Mouse (Mus musculus) c-Kit-positive CD71-positive TER-119-negative erythroid progenitor cells, embryonic 14.5 days (primary cell): Measurements from ENCODE around the gene Lgals12.

Experiments
- DNase-seq: peaks from one replicate; pipeline ENCODE4 v3.0.0-alpha.2; 2013; ENCODE audit warnings: low read depth

Lgals12 gene

GRCm38 (mm10) chr19:7583599-7583998, 23.4 kb downstream of the Lgals12 start:
- no peak for DNase-seq

DNA sequence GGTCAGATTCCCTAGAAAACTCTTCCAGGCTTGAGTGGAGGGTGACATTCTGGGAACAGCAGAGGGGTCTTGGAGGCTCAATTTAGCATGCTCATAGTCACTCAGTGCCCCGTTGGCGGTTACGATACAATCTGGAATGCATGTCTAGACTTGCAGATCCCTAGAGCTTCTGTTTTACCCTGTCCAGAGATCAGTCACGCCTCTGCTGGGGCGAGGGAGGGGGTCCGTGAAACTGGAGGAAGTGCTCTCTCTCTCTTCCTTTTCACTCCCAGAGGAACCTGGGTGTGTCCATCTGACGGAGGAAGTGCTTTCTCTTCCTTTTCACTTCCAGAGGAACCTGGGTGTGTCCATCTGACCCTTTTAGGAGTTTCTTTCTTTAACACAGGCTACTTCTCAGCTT, 23.9 kb downstream of the Lgals12 start:
- no peak for DNase-seq

DNA sequence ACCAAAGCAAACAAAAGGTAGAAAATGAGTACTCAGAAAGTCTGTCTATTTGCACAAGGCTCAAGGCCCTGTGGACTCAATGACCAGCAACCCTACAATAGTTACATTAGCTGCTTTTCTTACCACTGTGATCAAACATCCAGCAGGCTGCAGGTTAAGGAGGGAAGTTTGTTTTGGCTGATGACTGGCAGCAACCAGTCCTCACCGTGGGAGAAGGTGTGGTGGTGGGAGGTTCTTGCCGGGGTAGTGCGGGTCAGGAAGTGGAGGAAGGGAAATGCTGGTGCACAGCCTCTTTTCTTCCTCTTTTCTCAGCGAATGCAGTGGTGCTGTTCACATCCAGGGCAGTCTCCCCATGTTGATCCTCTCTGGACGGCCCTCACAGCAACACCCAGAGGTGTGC, 26.0 kb downstream of the Lgals12 start:
- DNase-seq = no peak

DNA sequence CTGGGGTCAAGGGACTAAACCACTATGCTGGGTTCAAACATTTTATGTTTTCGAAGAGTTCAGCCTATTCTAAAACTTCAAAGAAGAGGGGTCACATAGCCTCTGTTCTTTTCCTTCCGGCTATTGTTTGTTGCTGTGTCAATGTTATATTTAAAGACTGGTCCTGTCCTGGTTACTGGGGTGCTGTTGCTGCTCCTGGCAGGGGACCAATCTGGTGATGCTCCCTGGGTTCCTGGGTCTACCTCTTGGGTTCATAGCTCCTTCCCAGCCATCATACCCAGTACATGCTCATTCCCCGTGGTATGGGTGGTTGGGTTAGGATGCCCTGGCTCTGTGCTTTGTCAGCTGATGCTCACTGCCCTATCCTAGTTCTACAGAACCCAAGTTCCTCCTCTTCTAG, 29.3 kb downstream of the Lgals12 start:
- no peak for DNase-seq

GRCm38 (mm10) chr19:7576180-7576579, 30.8 kb downstream of the Lgals12 start:
- no peak for DNase-seq

DNA sequence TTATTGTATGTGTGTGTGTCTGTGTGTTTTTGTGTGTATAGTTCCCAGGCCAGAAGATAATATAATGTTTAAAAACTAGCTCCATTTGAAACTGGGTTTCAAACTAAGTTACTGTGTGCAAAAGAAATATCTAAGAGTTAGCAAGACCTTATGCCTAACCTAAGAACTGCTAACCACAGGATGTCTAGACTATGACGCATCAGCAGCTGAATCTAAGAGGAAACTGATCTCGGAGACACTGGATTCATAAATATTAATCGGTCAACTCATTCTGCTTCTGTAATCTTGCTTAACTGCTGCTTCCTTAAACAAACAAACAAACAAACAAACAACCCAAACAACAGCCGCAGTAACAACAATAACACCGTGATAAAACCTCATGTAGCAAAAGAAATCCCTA, 37.3 kb downstream of the Lgals12 start:
- no peak for DNase-seq

- DNase-seq = no peak
These were observed 38.6 kb downstream of the Lgals12 start for GRCm38 (mm10) chr19:7568364-7568763.

DNA sequence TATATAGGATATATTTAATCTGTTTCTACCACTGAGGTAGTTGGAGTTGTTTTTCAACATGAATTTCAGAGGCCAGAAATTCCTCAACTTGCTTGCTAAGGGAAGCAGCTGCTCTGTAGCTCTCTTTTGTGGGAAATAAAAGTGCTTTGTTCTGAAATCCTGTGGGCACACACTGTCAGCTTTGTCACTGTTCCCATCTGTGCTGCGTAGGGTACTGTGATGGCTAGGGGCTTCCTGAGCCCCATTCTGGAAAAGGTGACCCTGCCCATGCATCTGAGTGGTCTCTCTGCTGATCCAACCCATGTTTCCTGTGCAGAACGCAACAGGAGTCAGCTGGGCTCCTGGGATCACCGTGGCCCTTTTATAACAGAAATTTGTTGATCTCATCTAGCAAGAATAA, 40.2 kb downstream of the Lgals12 start:
- no peak for DNase-seq

DNA sequence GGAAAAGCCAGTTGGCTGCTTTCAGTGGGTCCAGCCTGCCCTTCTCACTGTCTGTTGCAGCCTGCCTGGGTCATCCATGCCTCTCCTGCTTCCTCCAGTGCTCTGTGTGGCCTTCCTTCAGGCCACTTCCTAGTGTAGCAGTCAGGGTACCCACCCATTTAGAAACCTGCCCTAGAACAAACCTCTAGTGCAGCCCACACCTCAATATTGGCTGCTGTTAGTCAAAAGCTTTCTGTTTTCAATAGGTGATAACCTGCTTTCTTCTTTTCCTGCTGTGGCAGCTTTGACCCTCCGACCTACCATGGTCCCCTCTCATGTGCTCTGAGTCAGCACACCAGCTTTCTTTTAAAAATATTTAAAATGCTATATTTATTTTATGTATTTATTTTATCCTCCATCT, 42.5 kb downstream of the Lgals12 start:
- DNase-seq = no peak

DNA sequence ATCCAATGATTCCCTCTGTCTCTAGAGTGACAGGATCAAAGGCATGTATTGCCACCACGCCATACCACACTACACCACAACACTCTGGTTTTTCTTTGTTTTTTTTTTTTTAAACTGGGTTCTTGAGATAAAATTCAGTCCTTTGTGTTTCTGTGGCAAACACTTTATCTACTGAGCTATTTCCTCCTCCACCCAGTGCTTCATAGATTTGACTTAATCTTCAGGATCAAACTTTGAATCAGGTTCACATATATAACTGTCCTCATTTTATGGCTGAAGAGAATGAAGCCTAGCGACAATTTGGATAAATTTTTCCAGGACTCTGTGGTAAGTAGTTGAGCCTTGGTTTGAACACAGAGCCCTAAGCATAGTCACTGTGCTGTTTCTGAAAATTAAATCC, 43.3 kb downstream of the Lgals12 start:
- DNase-seq = no peak

DNA sequence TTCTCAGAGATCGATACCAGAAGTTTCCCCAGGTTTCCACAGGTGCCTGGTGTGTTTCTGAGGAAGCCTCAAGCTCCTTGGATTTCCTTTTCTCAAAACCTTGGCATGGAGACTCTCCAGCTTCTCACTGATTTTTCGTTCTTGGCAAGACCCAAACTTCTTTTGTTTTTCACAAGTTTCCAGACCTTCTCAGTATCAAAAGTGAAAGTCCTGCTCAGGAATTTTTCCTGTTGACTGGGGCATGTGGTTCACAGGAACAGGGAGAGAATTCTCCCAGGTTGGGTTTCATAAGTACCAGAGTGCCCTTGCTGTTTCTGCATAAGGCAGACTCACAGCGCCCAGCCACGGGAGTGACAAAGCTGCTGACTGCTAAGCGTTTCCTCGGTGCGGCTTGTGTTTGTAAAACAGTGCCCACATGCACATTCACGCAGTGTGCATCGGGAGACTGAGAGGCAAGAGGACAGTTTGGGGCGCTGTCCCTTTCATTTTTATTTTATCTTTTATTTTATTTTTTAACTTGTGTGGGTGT, 44.3 kb downstream of the Lgals12 start:
- DNase-seq = no peak

GRCm38 (mm10) chr19:7561456-7561855, 45.5 kb downstream of the Lgals12 start:
- DNase-seq = no peak

GRCm38 (mm10) chr19:7559986-7560385, 47.0 kb downstream of the Lgals12 start:
- no peak for DNase-seq

GRCm38 (mm10) chr19:7558675-7559074, 48.3 kb downstream of the Lgals12 start:
- no peak for DNase-seq

GRCm38 (mm10) chr19:7557844-7558243, 49.1 kb downstream of the Lgals12 start:
- DNase-seq = no peak

DNA sequence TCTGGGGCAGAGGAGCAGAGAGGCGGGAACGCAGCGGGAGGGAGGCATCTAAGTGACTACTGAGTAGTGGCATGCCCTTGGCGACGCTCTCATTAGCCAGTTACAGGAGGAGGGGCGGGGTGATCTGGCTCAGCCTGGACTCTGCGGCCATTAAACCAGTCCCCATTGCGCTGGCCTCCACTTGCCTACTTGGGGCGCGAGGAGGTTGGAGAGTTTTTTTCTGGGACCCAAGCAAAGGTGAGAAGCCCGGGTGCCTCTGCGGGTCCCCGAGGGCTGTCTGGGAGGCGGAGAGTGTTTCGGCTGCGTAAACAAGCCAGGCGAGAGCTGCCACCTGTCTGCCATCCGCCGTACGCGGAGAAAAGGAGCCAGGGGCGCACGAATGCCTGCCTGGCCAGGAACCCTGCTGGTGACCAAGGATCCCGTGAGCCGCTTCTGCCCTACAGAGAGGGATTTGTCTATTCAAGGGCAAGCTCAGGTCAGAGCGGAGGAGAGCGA, 49.6 kb downstream of the Lgals12 start, which contains the start of gene Pla2g16:
Gene Pla2g16 (plus strand): TSS at position 132 of the 495 bp plus-strand sequence.
- DNase-seq = peak; percentile 69

DNA sequence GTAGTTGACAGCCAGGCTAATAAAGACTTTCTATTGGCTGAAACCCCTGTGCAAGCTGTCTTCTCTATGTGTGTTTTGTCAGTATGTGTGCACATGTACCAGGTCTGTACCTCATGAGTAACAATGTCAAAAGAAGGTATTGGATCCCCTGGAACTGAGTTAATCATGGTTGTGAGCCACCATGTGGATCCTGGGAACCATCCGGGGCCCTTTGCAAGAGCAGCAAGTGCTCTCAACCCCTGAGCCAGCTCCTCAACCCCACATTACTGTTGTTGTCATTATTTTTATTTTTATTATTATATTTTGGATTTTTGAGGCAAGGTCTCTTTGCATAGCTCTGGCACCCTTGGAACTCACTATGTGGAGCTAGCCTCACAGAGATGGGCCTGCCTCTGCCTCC, 50.4 kb downstream of the Lgals12 start:
- DNase-seq = no peak

GRCm38 (mm10) chr19:7554881-7555280, 52.1 kb downstream of the Lgals12 start:
- no peak for DNase-seq

GRCm38 (mm10) chr19:7553441-7553840, 53.6 kb downstream of the Lgals12 start:
- peak; percentile 43 for DNase-seq

- DNase-seq = no peak
These were observed 54.7 kb downstream of the Lgals12 start for GRCm38 (mm10) chr19:7552301-7552673.

GRCm38 (mm10) chr19:7551550-7552300, 55.3 kb downstream of the Lgals12 start:
- peak; percentile 69 for DNase-seq

- no peak for DNase-seq
These were observed 58.1 kb downstream of the Lgals12 start for GRCm38 (mm10) chr19:7548924-7549323.
